Mouse (Mus musculus) adrenal gland, postnatal 4 days (tissue): ENCODE data around the gene Taf6l. TPM values are rescaled to one million over a fixed set of nuclear protein-coding genes. Genes with fewer than 3 reads are reported as not detected.

Source experiments
- DNase-seq, 2 experiments: peaks; one replicate each; pipeline ENCODE4 v3.0.0; 2021 to 2022; ENCODE audit warnings: low spot score in 2 of 2, mixed read lengths in 2 of 2
- long read RNA-seq, 2 experiments: library from polyadenylated mRNA; stranded (forward); transcript quantifications; one replicate each; pipeline ENCODE4 v2.0.0; 2021
- total RNA-seq, 2 experiments: library from RNA; stranded (reverse); gene quantifications; 2 replicates each; pipeline ENCODE4 v1.2.3; 2021

Taf6l gene
- 10 to 100 TPM; 18.3 to 18.9 TPM for total RNA-seq
- long read RNA-seq, experiment 1, transcript Taf6l-205 (12 exons, 2,065 nt): major isoform, 19 of 28 reads
- long read RNA-seq, experiment 1, partial matches to known transcripts: 2 of 28 reads
- long read RNA-seq, experiment 1, other reads (novel, unspliced or antisense): 5 of 28 reads
- long read RNA-seq, experiment 2, transcript Taf6l-205 (12 exons, 2,065 nt): major isoform, 16 of 38 reads
- long read RNA-seq, experiment 2, partial matches to known transcripts: 3 of 38 reads
- long read RNA-seq, experiment 2, other reads (novel, unspliced or antisense): 12 of 38 reads

DNA sequence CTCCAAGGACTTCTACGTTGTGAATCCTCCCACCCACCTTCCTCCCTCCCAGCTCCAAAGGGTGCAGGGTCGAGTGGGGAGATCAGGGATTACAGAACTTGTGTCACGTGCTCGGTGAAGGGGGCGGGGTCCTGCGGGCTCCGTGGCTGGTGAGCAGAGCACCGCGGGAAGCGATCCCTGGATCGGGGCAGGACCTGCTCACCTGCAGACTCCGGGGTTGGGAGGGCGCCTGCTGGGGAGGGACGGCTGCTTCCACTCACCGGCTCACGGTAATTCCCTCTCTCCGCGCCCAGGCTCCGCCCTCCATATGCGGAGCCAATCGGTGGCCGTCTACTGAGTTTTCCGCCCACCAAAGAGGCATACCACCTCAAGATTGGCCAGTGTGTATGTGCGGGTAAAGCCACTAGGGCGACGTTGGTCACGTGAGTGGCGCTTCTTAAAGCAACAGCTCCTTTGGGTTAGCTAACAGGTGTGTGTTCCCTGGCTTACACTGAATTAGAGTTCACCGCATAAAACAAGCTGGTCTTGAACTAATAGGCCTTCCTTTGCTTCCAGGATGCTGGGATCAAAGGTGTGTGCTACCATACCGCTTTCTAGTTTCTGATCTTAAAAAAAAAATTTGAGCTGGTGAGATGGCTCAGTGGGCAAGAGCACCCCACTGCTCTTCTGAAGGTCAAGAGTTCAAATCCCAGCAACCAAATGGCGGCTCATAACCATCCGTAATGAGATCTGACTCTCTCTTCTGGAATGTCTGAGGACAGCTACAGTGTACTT lies at the start of gene Taf6l:
Taf6l (minus strand) TSS at position 410 of the 774 bp plus-strand sequence.
- peak; percentile 68 to 82 for DNase-seq

- no peak for DNase-seq
Measured at GRCm38 (mm10) chr19:8832971-8833370, 46.8 kb upstream of the Taf6l start.

GRCm38 (mm10) chr19:8831262-8831661 lies 45.0 kb upstream of the Taf6l start:
- no peak for DNase-seq

DNA sequence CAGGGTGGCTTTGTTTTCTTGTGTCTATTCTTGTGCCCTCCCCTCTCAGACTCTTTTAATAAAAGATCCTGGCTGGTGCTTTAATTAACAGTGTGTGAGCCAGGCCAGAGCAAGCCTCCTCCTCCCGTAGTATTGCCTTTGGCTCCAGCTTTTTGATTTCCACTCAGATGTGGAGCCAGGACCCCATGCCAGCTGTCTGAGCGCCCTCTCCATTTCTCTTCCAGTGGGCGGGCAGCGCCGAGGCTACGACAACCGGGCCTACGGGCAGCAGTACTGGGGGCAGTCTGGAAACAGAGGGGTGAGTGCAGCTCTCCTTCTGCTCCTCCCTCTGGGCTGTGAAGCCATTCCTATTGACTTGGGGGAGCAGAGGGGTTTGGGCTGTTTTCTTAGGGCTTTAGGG lies 44.4 kb upstream of the Taf6l start:
- DNase-seq: no peak

DNA sequence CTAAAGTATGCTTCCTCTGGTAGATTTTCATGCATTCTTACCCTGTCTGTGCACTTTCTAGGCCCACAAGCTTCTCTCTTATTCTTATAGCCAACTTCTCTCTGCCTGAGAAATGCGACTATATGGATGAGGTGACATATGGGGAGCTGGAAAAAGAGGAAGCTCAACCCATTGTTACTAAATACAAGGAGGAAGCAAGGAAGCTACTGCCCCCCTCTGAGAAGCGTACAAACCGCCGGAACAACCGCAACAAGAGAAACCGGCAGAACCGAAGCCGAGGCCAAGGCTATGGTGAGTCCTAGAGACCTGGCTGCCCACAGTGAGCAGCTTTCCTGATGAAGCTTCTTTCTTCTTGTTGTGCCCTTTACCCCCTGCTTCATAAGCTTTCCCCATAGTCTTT lies 43.4 kb upstream of the Taf6l start, which contains the start of gene AC129217.1:
AC129217.1 (plus strand) TSS at position 114 of the 400 bp plus-strand sequence.
- DNase-seq: no peak

- DNase-seq: no peak
Measured at GRCm38 (mm10) chr19:8822696-8823095, 36.5 kb upstream of the Taf6l start.

GRCm38 (mm10) chr19:8821146-8821545 lies 34.9 kb upstream of the Taf6l start:
- no peak for DNase-seq

DNA sequence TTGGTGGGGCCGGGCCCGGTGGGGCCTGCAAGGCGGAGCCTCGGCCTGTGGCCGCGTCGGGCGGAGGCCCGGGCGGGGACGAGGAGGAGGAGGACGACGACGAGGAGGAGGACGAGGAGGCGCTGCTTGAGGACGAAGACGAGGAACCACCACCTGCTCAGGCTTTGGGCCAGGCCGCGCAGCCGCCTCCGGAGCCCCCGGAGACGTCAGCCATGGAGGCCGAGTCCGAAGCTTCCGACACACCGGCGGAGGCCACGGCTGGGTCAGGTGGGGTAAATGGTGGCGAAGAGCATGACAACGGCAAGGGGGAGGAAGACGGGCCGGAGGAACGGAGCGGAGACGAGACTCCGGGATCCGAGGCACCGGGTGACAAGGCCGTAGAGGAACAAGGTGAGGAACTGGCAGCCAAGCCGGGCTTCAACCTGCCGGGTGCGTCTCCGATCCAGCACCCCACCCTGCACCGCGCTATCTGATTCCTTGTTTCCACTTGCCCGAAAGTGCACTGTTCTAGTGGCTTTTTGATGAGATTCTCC lies 34.3 kb upstream of the Taf6l start:
- peak in 1 of 2 experiments; percentile 30 for DNase-seq

- DNase-seq: peak; percentile 95 to 97
Measured at GRCm38 (mm10) chr19:8819596-8820423, 33.6 kb upstream of the Taf6l start, which contains the start of gene Hnrnpul2. Gene Hnrnpul2, plus strand, starts transcription at chr19:8820010.

DNA sequence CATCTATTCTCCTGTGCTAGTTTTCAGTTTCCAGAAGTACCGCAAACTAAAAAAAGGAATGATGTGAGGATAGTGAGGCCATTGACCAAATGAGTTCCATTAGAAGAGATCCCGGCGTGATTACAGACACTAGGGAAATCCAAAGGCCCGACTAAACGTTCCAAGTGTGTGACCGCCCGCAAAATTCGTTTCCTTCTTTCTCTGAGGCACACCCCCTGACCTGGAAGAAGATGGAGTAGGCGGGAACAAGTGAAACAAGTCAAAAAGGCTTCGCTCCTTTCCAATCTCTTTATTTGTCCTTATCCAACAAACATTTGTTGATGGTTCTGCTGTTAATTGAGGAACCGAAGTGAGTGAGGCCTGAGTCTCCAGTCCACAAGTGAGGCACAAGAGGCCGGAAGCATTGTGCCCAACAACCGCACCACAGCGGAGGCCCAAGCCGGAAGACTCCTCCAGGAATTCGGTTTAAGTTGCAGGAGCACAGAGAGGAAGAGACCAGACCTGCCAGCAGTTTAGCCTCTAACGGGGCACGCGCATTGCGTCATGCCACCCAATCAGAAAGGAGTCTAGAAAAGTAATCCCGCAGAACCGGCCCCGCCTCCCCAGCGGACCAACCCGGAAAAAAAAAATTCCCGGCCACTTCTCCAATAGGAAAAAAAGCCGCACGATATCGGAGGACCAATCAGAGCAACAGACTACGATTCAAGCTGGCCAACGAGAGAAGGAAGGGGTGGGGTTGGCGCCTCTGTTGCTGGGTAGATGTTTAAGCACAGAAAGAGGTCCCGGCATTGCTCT lies 32.8 kb upstream of the Taf6l start, which contains the start of gene Ttc9c:
Ttc9c (minus strand) TSS at position 533 of the 795 bp plus-strand sequence.
- DNase-seq: peak; percentile 76 to 92

GRCm38 (mm10) chr19:8818301-8818798 lies 32.1 kb upstream of the Taf6l start:
- no peak for DNase-seq

DNA sequence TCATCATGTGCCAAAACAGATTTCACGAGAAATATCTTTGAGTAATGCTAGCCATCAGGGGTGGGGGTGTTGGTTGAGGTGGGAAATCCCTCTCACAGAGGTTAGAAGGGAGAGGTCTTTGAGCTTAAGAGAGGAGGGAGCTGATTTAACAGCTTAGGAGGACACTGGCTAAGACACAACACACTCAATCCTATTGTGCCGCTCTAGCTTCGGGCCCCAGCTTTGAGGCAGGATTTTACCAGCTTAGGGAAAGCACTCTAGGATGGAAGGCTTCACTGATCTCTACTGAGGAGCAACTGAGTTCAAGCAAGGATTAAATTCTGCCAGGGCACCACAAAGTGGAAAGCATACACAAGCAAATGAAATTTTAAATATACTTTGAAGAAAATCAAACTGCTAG lies 30.8 kb upstream of the Taf6l start:
- DNase-seq: no peak

- no peak for DNase-seq
Measured at GRCm38 (mm10) chr19:8815812-8816211, 29.6 kb upstream of the Taf6l start.

- no peak for DNase-seq
Measured at GRCm38 (mm10) chr19:8806810-8807209, 20.6 kb upstream of the Taf6l start.

- DNase-seq: no peak
Measured at GRCm38 (mm10) chr19:8803879-8804660, 17.9 kb upstream of the Taf6l start.

DNA sequence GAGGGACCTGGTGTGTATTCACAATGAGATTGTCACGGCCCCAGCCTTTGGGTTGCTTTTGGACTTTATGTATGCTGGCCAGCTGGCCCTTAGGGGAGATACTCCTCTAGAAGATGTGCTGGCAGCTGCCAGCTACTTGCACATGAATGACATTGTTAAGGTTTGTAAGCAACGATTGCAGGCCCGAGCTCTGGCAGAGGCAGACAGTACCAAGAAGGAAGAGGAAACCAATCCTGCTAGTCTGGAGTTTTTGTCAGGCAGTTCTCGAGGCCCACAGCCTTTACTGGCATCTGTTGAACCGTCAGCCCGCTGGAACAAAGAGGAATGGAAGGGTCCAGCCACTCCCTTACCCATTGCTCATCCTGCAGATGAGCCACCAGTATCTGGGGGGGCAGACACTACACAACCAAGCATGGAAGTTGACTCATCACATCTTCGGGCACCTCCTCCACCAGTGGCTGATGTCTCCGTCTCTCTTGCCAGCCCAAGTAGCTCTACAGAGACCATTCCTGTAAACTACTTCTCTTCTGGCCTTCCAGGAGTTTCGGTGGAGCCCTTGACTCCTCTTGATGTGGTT lies 17.1 kb upstream of the Taf6l start:
- DNase-seq: no peak

- peak; percentile 64 to 92 for DNase-seq
Measured at GRCm38 (mm10) chr19:8802130-8802821, 16.1 kb upstream of the Taf6l start, which contains the start of gene Zbtb3. Gene Zbtb3, plus strand, starts transcription at chr19:8802555.

DNA sequence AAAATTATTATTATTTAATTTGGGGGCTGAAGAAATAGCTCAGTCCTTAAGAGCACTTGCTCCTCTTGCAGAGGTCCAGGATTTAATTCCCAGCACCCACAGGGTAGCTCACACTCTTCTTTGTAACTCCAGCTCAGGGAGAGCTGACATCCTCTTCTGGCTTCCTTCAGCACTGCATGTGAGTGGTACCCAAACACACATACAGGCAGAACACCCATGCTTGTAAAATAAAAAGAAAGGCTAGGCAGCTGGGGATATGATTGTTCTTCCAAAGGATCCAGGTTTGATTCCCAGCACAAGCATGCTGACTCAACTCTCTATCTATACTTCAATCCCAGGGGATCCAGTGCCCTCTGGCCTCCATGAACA lies 12.7 kb upstream of the Taf6l start:
- DNase-seq: no peak
